Comparison of ENCODE assay signal across 18 mouse cellular contexts in genomic region chr15:94392737-94393136, GRCm38 (mm10).
DNase-seq lines count a peak whose midpoint lies in the region; ATAC-seq and TF ChIP-seq lines count a peak whose summit lies in the region.
"Had no signal": no experiment of that assay in that cellular context is flagged by ENCODE, and none has a peak within 500 bp of the region (broad histone marks: within the 10 kb centered on the region; RNA-seq: fewer than 3 reads in every experiment).

No protein-coding gene starts in this region.

- 0 out of 2 replicates have a peak, but pooled peaks cover 3% of the 10 kb centered on the region for H3K4me1 ChIP-seq in forebrain, embryonic 11.5 days (replicated peaks; ENCODE audit: control insufficient read depth, insufficient read depth, low read length)
- H3K4me1 ChIP-seq in forebrain, embryonic 16.5 days (replicated peaks; ENCODE audit: control insufficient read depth, insufficient read depth, low read length) = no peaks in the 10 kb centered on the region
- peaks cover 7% of the 10 kb centered on the region; the same call in 1 of the 2 replicates for H3K4me1 ChIP-seq in forebrain, embryonic 13.5 days
- peaks cover 19% of the 10 kb centered on the region for H3K4me1 ChIP-seq in forebrain, embryonic 10.5 days
- peaks cover 6% of the 10 kb centered on the region; the same call in 1 of the 2 replicates for H3K4me1 ChIP-seq in midbrain, embryonic 12.5 days
- H3K4me1 ChIP-seq in midbrain, embryonic 10.5 days = no peaks in the 10 kb centered on the region

- 25% methylated on average over 7 of the region's 7 CpGs for WGBS in forebrain, embryonic 11.5 days
- 8% methylated on average over 7 of the region's 7 CpGs for WGBS in forebrain, embryonic 16.5 days
- WGBS in forebrain, embryonic 13.5 days = 8% methylated on average over 7 of the region's 7 CpGs
- WGBS in forebrain, embryonic 10.5 days = 45% methylated on average over 7 of the region's 7 CpGs
- 43% methylated on average over 7 of the region's 7 CpGs for WGBS in midbrain, embryonic 12.5 days
- 76% methylated on average over 7 of the region's 7 CpGs for WGBS in midbrain, embryonic 10.5 days

- no peaks in the 10 kb centered on the region for H3K27me3 ChIP-seq in forebrain, embryonic 11.5 days (ENCODE audit: control insufficient read depth, insufficient read depth, low read length)
- H3K27me3 ChIP-seq in forebrain, embryonic 16.5 days (replicated peaks; ENCODE audit: control insufficient read depth, insufficient read depth, low read length) = no peaks in the 10 kb centered on the region
- no peaks in the 10 kb centered on the region for H3K27me3 ChIP-seq in forebrain, embryonic 13.5 days
- H3K27me3 ChIP-seq in forebrain, embryonic 10.5 days (ENCODE audit: poor library complexity, severe bottlenecking) = no peaks in the 10 kb centered on the region
- no peaks in the 10 kb centered on the region for H3K27me3 ChIP-seq in midbrain, embryonic 12.5 days
- no peaks in the 10 kb centered on the region for H3K27me3 ChIP-seq in midbrain, embryonic 10.5 days (ENCODE audit: low read depth, poor library complexity, severe bottlenecking)
- H3K27me3 ChIP-seq: embryonic facial prominence, embryonic 13.5 days had no signal

- no peak overlapping the region for H3K27ac ChIP-seq in forebrain, embryonic 11.5 days (ENCODE audit: low read depth, low read length)
- no peak overlapping the region for H3K27ac ChIP-seq in forebrain, embryonic 16.5 days (ENCODE audit: low read length)
- H3K27ac ChIP-seq in forebrain, embryonic 13.5 days = 0 out of 2 replicates have a peak overlapping the region, but pooled peaks have one; percentile 1
- H3K27ac ChIP-seq in forebrain, embryonic 10.5 days = no peak overlapping the region
- no peak overlapping the region for H3K27ac ChIP-seq in midbrain, embryonic 12.5 days (replicated peaks)
- H3K27ac ChIP-seq in midbrain, embryonic 10.5 days (replicated peaks) = no peak overlapping the region
- H3K27ac ChIP-seq: embryonic facial prominence, embryonic 13.5 days; gastrocnemius, adult 2 months had no signal

- no peak overlapping the region for H3K4me2 ChIP-seq in forebrain, embryonic 11.5 days (ENCODE audit: low read depth, low read length, severe bottlenecking)
- no peak overlapping the region for H3K4me2 ChIP-seq in forebrain, embryonic 16.5 days (ENCODE audit: low read length)
- H3K4me2 ChIP-seq in forebrain, embryonic 13.5 days = no peak overlapping the region
- H3K4me2 ChIP-seq in midbrain, embryonic 12.5 days (replicated peaks) = no peak overlapping the region
- H3K4me2 ChIP-seq: embryonic facial prominence, embryonic 13.5 days had no signal

- DNase-seq in forebrain, embryonic 11.5 days (ENCODE audit: low spot score) = peak; percentile 57
- no peak for DNase-seq in forebrain, embryonic 10.5 days (ENCODE audit: extremely low spot score, low spot score)
- no peak for DNase-seq in midbrain, embryonic 10.5 days (ENCODE audit: low spot score)
- DNase-seq in brain, embryonic 14.5 days (ENCODE audit: low read depth) = peak; percentile 77
- DNase-seq in gastrocnemius, adult 18-20 months (ENCODE audit: low spot score) = no peak
- DNase-seq: adrenal gland, adult 2 months; adrenal gland, postnatal 10 days; adrenal gland, postnatal 25 days; cerebellum, adult 11-12 months; cerebellum, adult 2 months; cerebellum, adult 9-10 months; cerebellum, postnatal 10 days; cerebellum, postnatal 25 days; gastrocnemius, adult 2 months had no signal

- no peak for TF ChIP-seq CTCF in brain, embryonic 14.5 days (IDR thresholded peaks at IDR 0.05; ENCODE audit: borderline replicate concordance, extremely low read depth, insufficient read depth, insufficient read length)

- H3K9ac ChIP-seq in forebrain, embryonic 11.5 days (ENCODE audit: low read length) = no peak overlapping the region
- no peak overlapping the region for H3K9ac ChIP-seq in forebrain, embryonic 16.5 days (replicated peaks; ENCODE audit: low read depth, low read length)
- H3K9ac ChIP-seq in forebrain, embryonic 13.5 days = no peak overlapping the region
- no peak overlapping the region for H3K9ac ChIP-seq in midbrain, embryonic 12.5 days (replicated peaks)
- H3K9ac ChIP-seq: embryonic facial prominence, embryonic 13.5 days had no signal

- peak; percentile 71 for ATAC-seq in forebrain, embryonic 11.5 days (replicated peaks; ENCODE audit: low FRiP score)
- no peak for ATAC-seq in forebrain, embryonic 16.5 days
- peak; percentile 53; the same call in 1 of the 2 replicates for ATAC-seq in forebrain, embryonic 13.5 days
- ATAC-seq in midbrain, embryonic 12.5 days (ENCODE audit: low FRiP score, low read depth) = peak; percentile 52; the same call in 1 of the 2 replicates

- H3K4me3 ChIP-seq in forebrain, embryonic 11.5 days (ENCODE audit: low read depth, low read length) = no peak overlapping the region
- no peak overlapping the region for H3K4me3 ChIP-seq in forebrain, embryonic 16.5 days (replicated peaks; ENCODE audit: low read length)
- H3K4me3 ChIP-seq in forebrain, embryonic 13.5 days = no peak overlapping the region
- no peak overlapping the region for H3K4me3 ChIP-seq in forebrain, embryonic 10.5 days
- no peak overlapping the region for H3K4me3 ChIP-seq in midbrain, embryonic 12.5 days
- H3K4me3 ChIP-seq in midbrain, embryonic 10.5 days = no peak overlapping the region
- H3K4me3 ChIP-seq: embryonic facial prominence, embryonic 13.5 days; gastrocnemius, adult 2 months had no signal

- H3K9me3 ChIP-seq in forebrain, embryonic 11.5 days (ENCODE audit: control insufficient read depth, low read length) = no peaks in the 10 kb centered on the region
- H3K9me3 ChIP-seq in forebrain, embryonic 16.5 days (ENCODE audit: control insufficient read depth, low read length) = no peaks in the 10 kb centered on the region
- no peaks in the 10 kb centered on the region for H3K9me3 ChIP-seq in forebrain, embryonic 13.5 days (replicated peaks)
- no peaks in the 10 kb centered on the region for H3K9me3 ChIP-seq in forebrain, embryonic 10.5 days
- no peaks in the 10 kb centered on the region for H3K9me3 ChIP-seq in midbrain, embryonic 12.5 days
- H3K9me3 ChIP-seq in midbrain, embryonic 10.5 days (replicated peaks) = no peaks in the 10 kb centered on the region
- H3K9me3 ChIP-seq: embryonic facial prominence, embryonic 13.5 days had no signal

- H3K36me3 ChIP-seq in forebrain, embryonic 11.5 days (ENCODE audit: control insufficient read depth, insufficient read depth, low read length) = no peaks in the 10 kb centered on the region
- no peaks in the 10 kb centered on the region for H3K36me3 ChIP-seq in forebrain, embryonic 16.5 days (ENCODE audit: control insufficient read depth, insufficient read depth)
- H3K36me3 ChIP-seq in forebrain, embryonic 13.5 days (ENCODE audit: poor library complexity, severe bottlenecking) = no peaks in the 10 kb centered on the region
- peaks cover 20% of the 10 kb centered on the region for H3K36me3 ChIP-seq in forebrain, embryonic 10.5 days (replicated peaks)
- H3K36me3 ChIP-seq in midbrain, embryonic 12.5 days = no peaks in the 10 kb centered on the region; the same call in 1 of the 2 replicates
- H3K36me3 ChIP-seq in midbrain, embryonic 10.5 days = peaks cover 4% of the 10 kb centered on the region; the same call in 1 of the 2 replicates
- H3K36me3 ChIP-seq: embryonic facial prominence, embryonic 13.5 days had no signal

- no peak for TF ChIP-seq POLR2A in brain, embryonic 14.5 days (IDR thresholded peaks at IDR 0.05; ENCODE audit: borderline replicate concordance, extremely low read depth, insufficient read depth, insufficient read length, poor library complexity, severe bottlenecking)

Comparison
In these comparisons a context has a peak if more than half of its experiments do, and no peak if none do; other contexts are left out.
1. DNase-seq: peak in forebrain, embryonic 11.5 days (single experiment) and brain, embryonic 14.5 days (single experiment); none in forebrain, embryonic 10.5 days (single experiment), midbrain, embryonic 10.5 days (single experiment) and gastrocnemius, adult 18-20 months (single experiment).